Mouse (Mus musculus): ENCODE measurements around the gene Prr14.
A peak's percentile ranks its signal among the peaks of the same experiment; 100 is the strongest.

GRCm38 (mm10) chr7:127421388-127422191 is 37.8 kb upstream of the Prr14 start, which contains the start of gene Zfp688:
- peak; percentile 42 for TF ChIP-seq CTCF (IDR thresholded peaks at IDR 0.05; ENCODE audit: low read depth)
- TF ChIP-seq EP300 (IDR thresholded peaks at IDR 0.05; ENCODE audit: low read depth) = no peak

Measured in liver, postnatal 0 days (tissue).